Mouse (Mus musculus): ENCODE data around the gene Immp2l.

GRCm38 (mm10) chr12:41946536-41946935, 922.6 kb downstream of the Immp2l start:
- TF ChIP-seq GATA1 (IDR thresholded peaks at IDR 0.05; ENCODE audit: borderline replicate concordance, low read length), result no peak
- TF ChIP-seq GATA2 (IDR thresholded peaks at IDR 0.05; ENCODE audit: borderline replicate concordance, low read depth, low read length), result no peak
- no peak for TF ChIP-seq CTCF (IDR thresholded peaks at IDR 0.05; ENCODE audit: low read depth, low read length)
- TF ChIP-seq POLR2AphosphoS5 (IDR thresholded peaks at IDR 0.05; ENCODE audit: insufficient replicate concordance, low read depth, low read length), result no peak
- TF ChIP-seq TAL1 (conservative IDR thresholded peaks at IDR 0.05; ENCODE audit: low read depth, low read length), result no peak
